Mouse (Mus musculus) liver, embryonic 14.5 days (tissue): Measurements from ENCODE around the gene BC048562. TPM values are rescaled to one million over a fixed set of nuclear protein-coding genes. Genes with fewer than 3 reads are reported as not detected.

Experiments used
- ATAC-seq: fragments of 200-750 bp; cut with Nextera tagmentation; 2 replicates; pipeline ENCODE4 v1.8.0; 2017; ENCODE audit warnings: moderate number of reproducible peaks, mild to moderate bottlenecking, moderate library complexity; ENCODE audit not compliant: insufficient read depth
- DNase-seq, 3 experiments: peaks; one replicate each; pipeline ENCODE4 v3.0.0-alpha.2; 2012 to 2013; ENCODE audit warnings: low read depth in 3 of 3, low spot score in 3 of 3
- H3K27ac ChIP-seq: fragments of 300-500 bp; sonication (generic); 2 replicates; pipeline ENCODE4 v1.5.1; 2014; ENCODE audit warnings: moderate library complexity, mild to moderate bottlenecking, control low read depth, inconsistent platforms
- H3K27me3 ChIP-seq: fragments of 300-500 bp; sonication (generic); 2 replicates; pipeline ENCODE4 v1.6.1; 2014; ENCODE audit warnings: mild to moderate bottlenecking, low read length, moderate library complexity; ENCODE audit not compliant: control insufficient read depth, insufficient read depth
- H3K36me3 ChIP-seq: fragments of 300-500 bp; sonication (generic); replicated peaks from 2 replicates; pipeline ENCODE4 v1.6.1; 2014; ENCODE audit warnings: low read depth; ENCODE audit not compliant: control insufficient read depth, insufficient read depth
- H3K4me1 ChIP-seq, 2 experiments: fragments of 200-500 bp in 1 of 2; fragments of 300-500 bp in 1 of 2; sonication (generic) in 1 of 2; replicated peaks; 2 replicates each; pipeline ENCODE4 v1.6.1; 2012 to 2014; ENCODE audit warnings: antibody characterized with exemption in 1 of 2, inconsistent platforms in 1 of 2, low read length in 1 of 2; ENCODE audit not compliant: control insufficient read depth in 2 of 2, insufficient read depth in 2 of 2
- H3K4me2 ChIP-seq: fragments of 300-500 bp; sonication (generic); 2 replicates; pipeline ENCODE4 v1.6.1; 2014; ENCODE audit warnings: low read depth, mild to moderate bottlenecking, control low read depth, moderate library complexity
- H3K4me3 ChIP-seq, 2 experiments: fragments of 200-500 bp in 1 of 2; fragments of 300-500 bp in 1 of 2; sonication (generic) in 1 of 2; 2 replicates each; pipeline ENCODE4 v1.5.1; 2012 to 2014; ENCODE audit warnings: low read depth in 2 of 2, low read length in 2 of 2, mild to moderate bottlenecking in 2 of 2, control low read depth in 1 of 2, inconsistent platforms in 1 of 2, moderate library complexity in 1 of 2; ENCODE audit not compliant: insufficient read depth in 1 of 2
- H3K9ac ChIP-seq: fragments of 300-500 bp; sonication (generic); replicated peaks from 2 replicates; pipeline ENCODE4 v1.6.1; 2014; ENCODE audit warnings: mild to moderate bottlenecking, control low read depth, moderate library complexity
- H3K9me3 ChIP-seq: fragments of 300-500 bp; sonication (generic); 2 replicates; pipeline ENCODE4 v1.6.1; 2016; ENCODE audit warnings: low read length, mixed read lengths; ENCODE audit not compliant: control insufficient read depth
- CTCF ChIP-seq: IDR thresholded peaks from 2 replicates; pipeline ENCODE4 v1.5.1; 2016; ENCODE audit warnings: antibody characterized with exemption, low read depth, control low read depth
- EP300 ChIP-seq: IDR thresholded peaks from 2 replicates; pipeline ENCODE4 v1.6.1; 2016; ENCODE audit warnings: antibody characterized with exemption, low read depth
- WGBS: fragments of 180-500 bp; shearing (Covaris S2); extraction: QIAGEN DNeasy Blood & Tissue Kit; methylation state at CpG from one replicate; pipeline ENCODE4 v1.1.7; 2014; ENCODE audit not compliant: insufficient replicate concordance; 5-methylcytosine and 5-hydroxymethylcytosine counted together
- polyA plus RNA-seq, 2 experiments: library from polyadenylated mRNA; depleted of rRNA in 1 of 2; stranded (reverse) in 1 of 2; unstranded in 1 of 2; fragments of >200 nt; fragmentation: Nextera tagmentation in 1 of 2; extraction: Ambion mirVana in 1 of 2; gene quantifications; 2 replicates each; pipeline versions ENCODE4 v1.2.1 to v1.2.3; 2012 to 2014

BC048562 gene
- polyA plus RNA-seq, 2 experiments, result not detected

DNA sequence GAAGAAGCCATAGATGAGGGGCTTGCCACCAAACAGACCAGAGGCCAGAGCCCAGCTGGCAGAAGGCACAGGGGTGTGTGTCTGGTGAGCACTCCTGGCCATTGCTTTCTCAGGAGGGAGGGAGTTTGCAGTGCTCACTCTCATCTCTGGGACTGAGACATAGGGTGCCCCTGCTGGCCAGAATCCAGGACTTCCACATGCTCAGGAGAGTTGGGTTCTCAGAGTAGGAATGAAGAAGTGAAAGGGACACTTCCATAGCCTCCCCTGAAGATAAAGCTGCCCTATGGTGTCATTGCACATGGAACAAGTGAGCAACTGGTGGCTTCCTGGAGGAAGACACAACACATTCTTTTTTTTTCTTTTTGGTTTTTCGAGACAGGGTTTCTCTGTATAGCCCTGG is 38.2 kb downstream of the BC048562 start:
- Histone ChIP-seq H3K4me1 (peaks cover 0 to 6% of the 10 kb centered on the region in 2 experiments; a peak in 1 of 4 replicates), H3K4me2 (no peak overlapping the region), H3K9ac (no peak overlapping the region), H3K27ac (no peak overlapping the region), H3K36me3 (no peaks in the 10 kb centered on the region), H3K4me3 (no peak overlapping the region), H3K27me3 (no peaks in the 10 kb centered on the region; the same call in 1 of the 2 replicates), H3K9me3 (no peaks in the 10 kb centered on the region)
- DNase-seq (no peak), ATAC-seq (no peak)
- peak; percentile 29 for TF ChIP-seq CTCF
- TF ChIP-seq EP300, result no peak
- 33% methylated on average over 1 of the region's 1 CpGs for WGBS

DNA sequence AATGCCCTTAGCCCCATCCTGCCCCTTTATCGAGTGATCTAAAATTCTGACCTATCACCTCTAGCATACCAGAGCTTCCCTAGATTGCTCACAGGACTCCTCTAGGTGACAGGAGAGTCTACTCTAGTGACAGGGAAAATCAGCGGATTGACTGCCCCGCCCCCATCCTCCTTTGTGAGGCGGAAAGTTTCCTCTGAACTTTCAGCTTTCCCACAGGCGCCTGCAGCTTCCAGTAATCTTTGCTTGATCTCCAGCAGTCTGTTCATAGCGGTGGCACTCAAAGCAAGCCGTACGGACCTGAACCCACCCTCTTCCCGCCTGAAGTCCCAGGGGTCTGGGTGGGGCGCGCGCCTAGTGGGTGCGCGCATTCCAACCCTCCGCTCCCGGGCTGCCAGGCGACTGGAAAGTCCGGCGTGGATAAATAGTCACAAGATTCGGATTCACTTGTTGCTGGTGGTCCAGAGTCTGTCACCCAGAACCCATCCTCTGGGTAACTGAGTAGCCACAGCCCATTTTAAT is 42.4 kb downstream of the BC048562 start:
- Histone ChIP-seq H3K4me1 (peaks cover 0 to 6% of the 10 kb centered on the region in 2 experiments; a peak in 1 of 4 replicates), H3K4me2 (peak overlapping the region; percentile 50), H3K27ac (no peak overlapping the region), H3K9me3 (no peaks in the 10 kb centered on the region), H3K4me3 (peak overlapping the region; percentile 50 to 61), H3K36me3 (no peaks in the 10 kb centered on the region), H3K9ac (no peak overlapping the region; the same call in 1 of the 2 replicates), H3K27me3 (no peaks in the 10 kb centered on the region; the same call in 1 of the 2 replicates)
- no peak for DNase-seq
- no peak for TF ChIP-seq EP300
- TF ChIP-seq CTCF, result no peak
- WGBS, result 3% methylated on average over 20 of the region's 20 CpGs
- peak; percentile 28; the same call in 1 of the 2 replicates for ATAC-seq

DNA sequence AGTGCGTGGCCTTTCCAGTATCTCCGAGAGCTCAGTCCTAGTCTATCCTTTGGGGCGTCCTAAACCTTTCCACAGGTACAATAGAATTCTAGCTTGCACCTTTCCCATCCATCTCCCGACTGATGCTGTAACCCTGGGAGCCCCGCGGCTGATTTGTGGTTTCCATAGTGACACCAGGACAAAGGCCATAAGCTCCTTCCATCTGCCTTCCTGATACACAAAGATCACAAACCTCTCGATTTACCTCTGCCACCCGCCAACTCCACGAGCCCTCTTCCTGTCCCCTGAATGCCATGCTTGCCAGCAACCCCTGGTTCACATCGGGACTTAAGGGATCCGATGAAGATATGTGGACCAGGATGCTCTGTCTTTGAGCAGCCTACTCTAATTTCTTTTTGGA is 43.0 kb downstream of the BC048562 start:
- no peak overlapping the region for H3K27ac ChIP-seq
- H3K4me3 ChIP-seq, result no peak overlapping the region; a peak in 1 of 4 replicates
- peak overlapping the region; percentile 50 for H3K4me2 ChIP-seq
- ATAC-seq (no peak), DNase-seq (no peak)
- no peaks in the 10 kb centered on the region for H3K36me3 ChIP-seq
- H3K9ac ChIP-seq, result no peak overlapping the region
- peaks cover 0 to 6% of the 10 kb centered on the region in 2 experiments; a peak in 1 of 4 replicates for H3K4me1 ChIP-seq
- no peak for TF ChIP-seq CTCF
- TF ChIP-seq EP300, result no peak
- H3K27me3 ChIP-seq, result no peaks in the 10 kb centered on the region; the same call in 1 of the 2 replicates
- H3K9me3 ChIP-seq, result no peaks in the 10 kb centered on the region
- 32% methylated on average over 11 of the region's 11 CpGs for WGBS

- Histone ChIP-seq H3K27me3 (no peaks in the 10 kb centered on the region; the same call in 1 of the 2 replicates), H3K4me3 (peak within 1 kb of the TSS; percentile 50 to 61), H3K36me3 (no peaks in the 10 kb centered on the region), H3K4me2 (peak within 1 kb of the TSS; percentile 50), H3K9ac (no peak within 1 kb of the TSS; the same call in 1 of the 2 replicates), H3K9me3 (no peaks in the 10 kb centered on the region), H3K27ac (no peak within 1 kb of the TSS), H3K4me1 (peaks cover 0 to 6% of the 10 kb centered on the region in 2 experiments; a peak in 1 of 4 replicates)
- DNase-seq (no peak), ATAC-seq (no peak)
- WGBS, result 29% methylated on average over 10 of the region's 10 CpGs
- TF ChIP-seq CTCF (no peak), EP300 (no peak)
Measured at GRCm38 (mm10) chr9:108479721-108480351, 43.6 kb downstream of the BC048562 start, which contains the start of gene Lamb2. Gene Lamb2, plus strand, starts transcription at chr9:108479736.

GRCm38 (mm10) chr9:108480813-108481519 is 44.7 kb downstream of the BC048562 start:
- Histone ChIP-seq H3K27ac (no peak overlapping the region), H3K36me3 (no peaks in the 10 kb centered on the region), H3K4me1 (peaks cover 0 to 6% of the 10 kb centered on the region in 2 experiments; a peak in 1 of 4 replicates), H3K4me3 (no peak overlapping the region), H3K9me3 (no peaks in the 10 kb centered on the region), H3K4me2 (no peak overlapping the region), H3K9ac (no peak overlapping the region), H3K27me3 (no peaks in the 10 kb centered on the region; the same call in 1 of the 2 replicates)
- ATAC-seq (no peak), DNase-seq (no peak)
- 82% methylated on average over 28 of the region's 28 CpGs for WGBS
- TF ChIP-seq EP300 (no peak), CTCF (no peak)
